Mouse (Mus musculus) MEL (cell line): ENCODE measurements around the gene Gbp10. TPM values are rescaled to one million over a fixed set of nuclear protein-coding genes. Genes with fewer than 3 reads are reported as not detected.
"Not testable (repeated sequence)": the region's sequence is repeated elsewhere in the genome, so short reads cannot be mapped to it uniquely, and the experiment has no call there.

Experiments
- DNase-seq: peaks from one replicate; pipeline ENCODE4 v3.0.0; 2011; ENCODE audit warnings: low read depth, low spot score
- H3K27ac ChIP-seq: 2 replicates; pipeline ENCODE4 v1.5.1; 2012; ENCODE audit warnings: low read depth, mild to moderate bottlenecking, control low read depth, low read length, moderate library complexity; ENCODE audit not compliant: control insufficient read depth
- H3K27me3 ChIP-seq, 2 experiments: fragments of 150-350 bp in 1 of 2; sonication (generic) in 1 of 2; 2 replicates each; pipeline ENCODE4 v1.6.1; 2012; ENCODE audit warnings: low read length in 2 of 2, mild to moderate bottlenecking in 2 of 2, improper control_type of control experiment in 1 of 2, moderate library complexity in 1 of 2; ENCODE audit not compliant: insufficient read depth in 2 of 2, control insufficient read depth in 1 of 2
- H3K36me3 ChIP-seq, 2 experiments: 2 replicates each; pipeline ENCODE4 v1.6.1; 2012 to 2014; ENCODE audit warnings: low read length in 2 of 2, improper control_type of control experiment in 1 of 2, inconsistent platforms in 1 of 2, mild to moderate bottlenecking in 1 of 2; ENCODE audit not compliant: insufficient read depth in 2 of 2, control insufficient read depth in 1 of 2
- H3K4me1 ChIP-seq, 2 experiments: fragments of 150-350 bp in 1 of 2; sonication (generic) in 1 of 2; 2 replicates each; pipeline ENCODE4 v1.6.1; 2012; ENCODE audit warnings: low read length in 2 of 2, improper control_type of control experiment in 1 of 2, mild to moderate bottlenecking in 1 of 2; ENCODE audit not compliant: insufficient read depth in 2 of 2, control insufficient read depth in 1 of 2
- H3K4me3 ChIP-seq, 2 experiments: fragments of 150-350 bp in 1 of 2; sonication (generic) in 1 of 2; 2 replicates each; pipeline ENCODE4 v1.5.1; 2012; ENCODE audit warnings: low read depth in 2 of 2, low read length in 2 of 2, mild to moderate bottlenecking in 2 of 2, moderate library complexity in 2 of 2, control low read depth in 1 of 2, improper control_type of control experiment in 1 of 2; ENCODE audit not compliant: control insufficient read depth in 1 of 2, insufficient read depth in 1 of 2
- H3K79me2 ChIP-seq: 2 replicates; pipeline ENCODE4 v1.6.1; 2012; ENCODE audit warnings: mild to moderate bottlenecking, low read length, moderate library complexity; ENCODE audit not compliant: control insufficient read depth, poor library complexity, insufficient read depth
- H3K9ac ChIP-seq: 2 replicates; pipeline ENCODE4 v1.6.1; 2012; ENCODE audit warnings: low read depth, mild to moderate bottlenecking, control low read depth, low read length, moderate library complexity; ENCODE audit not compliant: control insufficient read depth, poor library complexity, severe bottlenecking
- H3K9me3 ChIP-seq: fragments of 150-350 bp; sonication (generic); replicated peaks from 2 replicates; pipeline ENCODE4 v1.6.1; 2012; ENCODE audit warnings: mild to moderate bottlenecking, low read length, improper control_type of control experiment, moderate library complexity; ENCODE audit not compliant: insufficient read depth
- polyA plus RNA-seq, 2 experiments: library from polyadenylated mRNA; stranded (reverse) in 1 of 2; unstranded in 1 of 2; fragments of >175 nt in 1 of 2; fragments of >200 nt in 1 of 2; gene quantifications; 2 replicates each; pipeline versions ENCODE4 v1.2.1 to v1.2.4; 2012; ENCODE audit warnings: low replicate concordance in 2 of 2, low read depth in 1 of 2; ENCODE audit not compliant: insufficient read length in 2 of 2, insufficient read depth in 1 of 2, missing spikeins in 1 of 2
- total RNA-seq: library from RNA; depleted of rRNA; stranded (reverse); fragments of 300-350 nt; gene quantifications from 2 replicates; pipeline ENCODE4 v1.2.3, GENCODE M21; 2012

Gbp10 gene
- total and polyA plus RNA-seq, 3 experiments: not detected

- H3K27ac ChIP-seq, H3K9me3 ChIP-seq, H3K36me3 ChIP-seq, DNase-seq, H3K79me2 ChIP-seq, H3K4me3 ChIP-seq, H3K4me1 ChIP-seq, H3K9ac ChIP-seq, H3K27me3 ChIP-seq: not testable (repeated sequence)
Observed at GRCm38 (mm10) chr5:105236040-105236439, 3.3 kb downstream of the Gbp10 start.

GRCm38 (mm10) chr5:105208957-105209356, 30.4 kb downstream of the Gbp10 start:
- not testable (repeated sequence) for H3K4me1 ChIP-seq, H3K9me3 ChIP-seq, H3K36me3 ChIP-seq, H3K79me2 ChIP-seq, H3K4me3 ChIP-seq, H3K27ac ChIP-seq, H3K9ac ChIP-seq, DNase-seq, H3K27me3 ChIP-seq

GRCm38 (mm10) chr5:105200791-105201355, 38.5 kb downstream of the Gbp10 start:
- H3K27me3 ChIP-seq, DNase-seq, H3K27ac ChIP-seq, H3K79me2 ChIP-seq, H3K9ac ChIP-seq, H3K4me3 ChIP-seq, H3K36me3 ChIP-seq, H3K4me1 ChIP-seq, H3K9me3 ChIP-seq: not testable (repeated sequence)

DNA sequence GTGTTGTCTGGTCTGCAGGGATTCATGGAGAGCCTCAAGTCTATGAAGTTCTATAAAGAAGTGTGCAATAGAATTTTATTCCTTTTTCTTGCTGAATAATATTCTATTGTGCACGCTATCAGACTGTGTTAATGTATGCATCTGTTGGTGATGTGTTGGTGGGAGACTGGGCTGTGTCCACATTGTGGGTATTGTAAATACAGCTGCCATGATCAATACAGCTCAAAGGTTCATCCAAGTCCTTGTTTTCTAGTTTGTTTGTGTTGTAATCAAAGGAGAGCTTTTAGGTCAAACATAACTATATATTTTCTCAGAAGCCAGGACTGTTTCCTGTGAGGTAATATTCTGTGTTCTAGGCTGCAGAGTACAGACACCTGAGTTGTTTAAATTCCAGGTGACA, 40.2 kb downstream of the Gbp10 start:
- H3K27me3 ChIP-seq, DNase-seq, H3K27ac ChIP-seq, H3K9ac ChIP-seq, H3K36me3 ChIP-seq, H3K4me3 ChIP-seq, H3K4me1 ChIP-seq, H3K79me2 ChIP-seq, H3K9me3 ChIP-seq: not testable (repeated sequence)

- H3K79me2 ChIP-seq, H3K27me3 ChIP-seq, H3K4me1 ChIP-seq, H3K4me3 ChIP-seq, H3K9me3 ChIP-seq, H3K27ac ChIP-seq, H3K9ac ChIP-seq, DNase-seq, H3K36me3 ChIP-seq: not testable (repeated sequence)
Observed at GRCm38 (mm10) chr5:105197915-105198560, 41.3 kb downstream of the Gbp10 start.

GRCm38 (mm10) chr5:105196308-105196707, 43.0 kb downstream of the Gbp10 start:
- not testable (repeated sequence) for H3K79me2 ChIP-seq, H3K4me1 ChIP-seq, DNase-seq, H3K36me3 ChIP-seq, H3K27me3 ChIP-seq, H3K27ac ChIP-seq, H3K9ac ChIP-seq, H3K4me3 ChIP-seq, H3K9me3 ChIP-seq

DNA sequence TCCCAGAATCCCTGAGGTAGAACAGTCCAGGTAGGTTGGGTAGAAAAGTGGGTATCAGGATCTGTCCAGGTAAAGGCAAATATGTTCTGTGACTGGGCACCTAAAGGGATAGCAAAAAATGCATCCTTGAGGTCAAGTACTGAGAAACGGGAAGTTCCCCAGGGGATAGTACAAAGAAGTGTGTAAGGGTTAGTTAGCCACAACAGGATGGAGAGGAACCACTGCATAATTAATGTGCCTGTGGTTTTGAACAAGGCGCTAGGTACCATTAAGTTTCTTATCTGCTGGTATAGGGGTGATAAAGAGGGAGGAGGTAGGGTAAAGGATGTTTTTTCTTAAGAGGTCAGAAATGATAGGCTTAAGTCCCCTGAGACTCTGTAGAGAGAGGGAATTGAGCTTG, 46.8 kb downstream of the Gbp10 start:
- H3K36me3 ChIP-seq, H3K4me3 ChIP-seq, H3K9me3 ChIP-seq, H3K4me1 ChIP-seq, H3K79me2 ChIP-seq, H3K9ac ChIP-seq, DNase-seq, H3K27me3 ChIP-seq, H3K27ac ChIP-seq: not testable (repeated sequence)
